Mouse (Mus musculus): ENCODE results near the gene Slco2b1. TPM values are rescaled to one million over a fixed set of nuclear protein-coding genes. Genes with fewer than 3 reads are reported as not detected.

Gene Slco2b1
- polyA plus RNA-seq, 1 experiment from 2014 or later = 0.18 TPM

GRCm38 (mm10) chr7:99648623-99649022 lies 62.5 kb downstream of the Slco2b1 start:
- H3K27ac ChIP-seq (replicated peaks) = no peak overlapping the region
- H3K36me3 ChIP-seq (replicated peaks) = no peaks in the 10 kb centered on the region
- H3K4me1 ChIP-seq (replicated peaks) = peaks cover 6% of the 10 kb centered on the region; the same call in 1 of the 2 replicates
- no peak overlapping the region for H3K9ac ChIP-seq
- no peaks in the 10 kb centered on the region for H3K9me3 ChIP-seq (replicated peaks)
- H3K4me2 ChIP-seq = no peak overlapping the region
- peaks cover 34% of the 10 kb centered on the region for H3K27me3 ChIP-seq
- no peak overlapping the region for H3K4me3 ChIP-seq (replicated peaks)
- WGBS (ENCODE audit: insufficient replicate concordance) = 1% methylated on average over 6 of the region's 6 CpGs
- ATAC-seq (ENCODE audit: insufficient read depth) = no peak

- WGBS (ENCODE audit: insufficient replicate concordance) = 70% methylated on average over 7 of the region's 7 CpGs
- H3K4me2 ChIP-seq = no peak overlapping the region
Observed at GRCm38 (mm10) chr7:99644701-99645100, 66.4 kb downstream of the Slco2b1 start.

GRCm38 (mm10) chr7:99642078-99642477 lies 69.1 kb downstream of the Slco2b1 start:
- H3K27me3 ChIP-seq = peaks cover 43% of the 10 kb centered on the region
- H3K4me3 ChIP-seq (replicated peaks) = no peak overlapping the region
- H3K27ac ChIP-seq (replicated peaks) = peak overlapping the region; percentile 31
- WGBS (ENCODE audit: insufficient replicate concordance) = 9% methylated on average over 3 of the region's 3 CpGs
- H3K4me1 ChIP-seq (replicated peaks) = peaks cover 30% of the 10 kb centered on the region
- no peak overlapping the region for H3K9ac ChIP-seq
- peak; percentile 97 for ATAC-seq (ENCODE audit: insufficient read depth)
- no peaks in the 10 kb centered on the region for H3K36me3 ChIP-seq (replicated peaks)
- peak overlapping the region; percentile 33 for H3K4me2 ChIP-seq
- H3K9me3 ChIP-seq (replicated peaks) = no peaks in the 10 kb centered on the region

More at GRCm38 (mm10) chr7:99644701-99645100, 66.4 kb downstream of the Slco2b1 start:
- Histone ChIP-seq H3K27me3 (peaks cover 24% of the 10 kb centered on the region), H3K27ac (replicated peaks) (no peak overlapping the region), H3K4me1 (replicated peaks) (peaks cover 30% of the 10 kb centered on the region), H3K4me3 (replicated peaks) (no peak overlapping the region), H3K9ac (no peak overlapping the region), H3K9me3 (replicated peaks) (no peaks in the 10 kb centered on the region), H3K36me3 (replicated peaks) (no peaks in the 10 kb centered on the region)
- ATAC-seq (ENCODE audit: insufficient read depth) = no peak

GRCm38 (mm10) chr7:99641245-99641644 lies 69.9 kb downstream of the Slco2b1 start:
- Histone ChIP-seq H3K9ac (no peak overlapping the region), H3K36me3 (replicated peaks) (no peaks in the 10 kb centered on the region), H3K4me2 (peak overlapping the region; percentile 33; the same call in 1 of the 2 replicates), H3K27ac (replicated peaks) (no peak overlapping the region), H3K4me3 (replicated peaks) (no peak overlapping the region), H3K9me3 (replicated peaks) (no peaks in the 10 kb centered on the region), H3K27me3 (peaks cover 45% of the 10 kb centered on the region), H3K4me1 (replicated peaks) (peaks cover 30% of the 10 kb centered on the region)
- 43% methylated on average over 4 of the region's 4 CpGs for WGBS (ENCODE audit: insufficient replicate concordance)
- ATAC-seq (ENCODE audit: insufficient read depth) = no peak

- 56% methylated on average over 8 of the region's 8 CpGs for WGBS (ENCODE audit: insufficient replicate concordance)
Observed at GRCm38 (mm10) chr7:99633966-99634665, 77.0 kb downstream of the Slco2b1 start.

GRCm38 (mm10) chr7:99632286-99632685 lies 78.9 kb downstream of the Slco2b1 start:
- H3K27ac ChIP-seq (replicated peaks) = no peak overlapping the region
- no peak overlapping the region for H3K4me3 ChIP-seq (replicated peaks)
- H3K9ac ChIP-seq = no peak overlapping the region
- no peaks in the 10 kb centered on the region for H3K36me3 ChIP-seq (replicated peaks)
- 17% methylated on average over 6 of the region's 6 CpGs for WGBS (ENCODE audit: insufficient replicate concordance)
- H3K4me1 ChIP-seq (replicated peaks) = no peaks in the 10 kb centered on the region
- peaks cover 86% of the 10 kb centered on the region for H3K27me3 ChIP-seq
- no peaks in the 10 kb centered on the region for H3K9me3 ChIP-seq (replicated peaks)
- no peak overlapping the region for H3K4me2 ChIP-seq
- no peak for ATAC-seq (ENCODE audit: insufficient read depth)

More at GRCm38 (mm10) chr7:99633966-99634665, 77.0 kb downstream of the Slco2b1 start:
- ATAC-seq (ENCODE audit: insufficient read depth) = no peak
- Histone ChIP-seq H3K36me3 (replicated peaks) (no peaks in the 10 kb centered on the region), H3K27me3 (peaks cover 85% of the 10 kb centered on the region), H3K4me2 (no peak overlapping the region), H3K9ac (no peak overlapping the region), H3K4me3 (replicated peaks) (no peak overlapping the region), H3K9me3 (replicated peaks) (no peaks in the 10 kb centered on the region), H3K27ac (replicated peaks) (no peak overlapping the region), H3K4me1 (replicated peaks) (no peaks in the 10 kb centered on the region)

GRCm38 (mm10) chr7:99627366-99627765 lies 83.8 kb downstream of the Slco2b1 start:
- ATAC-seq (ENCODE audit: insufficient read depth) = no peak
- whole genome bisulfite sequencing (ENCODE audit: insufficient replicate concordance) = 5% methylated on average over 7 of the region's 7 CpGs
- H3K27ac ChIP-seq (replicated peaks) = no peak overlapping the region
- no peaks in the 10 kb centered on the region for H3K9me3 ChIP-seq (replicated peaks)
- H3K27me3 ChIP-seq = peaks cover 98% of the 10 kb centered on the region
- no peak overlapping the region for H3K4me2 ChIP-seq
- H3K4me3 ChIP-seq (replicated peaks) = no peak overlapping the region
- no peak overlapping the region for H3K9ac ChIP-seq
- H3K36me3 ChIP-seq (replicated peaks) = no peaks in the 10 kb centered on the region
- H3K4me1 ChIP-seq (replicated peaks) = peaks cover 18% of the 10 kb centered on the region

- no peaks in the 10 kb centered on the region for H3K36me3 ChIP-seq (replicated peaks)
- no peak for ATAC-seq (ENCODE audit: insufficient read depth)
- H3K9me3 ChIP-seq (replicated peaks) = no peaks in the 10 kb centered on the region
- under 1% methylated on average over 82 of the region's 83 CpGs for WGBS (ENCODE audit: insufficient replicate concordance)
- H3K4me3 ChIP-seq (replicated peaks) = peak within 1 kb of the TSS; percentile 44
- no peak within 1 kb of the TSS for H3K27ac ChIP-seq (replicated peaks)
- H3K4me1 ChIP-seq (replicated peaks) = peaks cover 18% of the 10 kb centered on the region
- peak within 1 kb of the TSS; percentile 65 for H3K4me2 ChIP-seq
- peaks cover 99% of the 10 kb centered on the region for H3K27me3 ChIP-seq
- H3K9ac ChIP-seq = no peak within 1 kb of the TSS
Observed at GRCm38 (mm10) chr7:99626376-99627270, 84.5 kb downstream of the Slco2b1 start, which contains the start of gene Tpbgl. Gene Tpbgl (minus strand): TSS chr7:99627103.

- peak; percentile 68 for ATAC-seq (ENCODE audit: insufficient read depth)
- no peaks in the 10 kb centered on the region for H3K9me3 ChIP-seq (replicated peaks)
- no peak overlapping the region for H3K9ac ChIP-seq
- H3K4me1 ChIP-seq (replicated peaks) = peaks cover 18% of the 10 kb centered on the region
- H3K27ac ChIP-seq (replicated peaks) = no peak overlapping the region
- H3K36me3 ChIP-seq (replicated peaks) = no peaks in the 10 kb centered on the region
- peaks cover 100% of the 10 kb centered on the region for H3K27me3 ChIP-seq
- H3K4me3 ChIP-seq (replicated peaks) = peak overlapping the region; percentile 44
- WGBS (ENCODE audit: insufficient replicate concordance) = 1% methylated on average over 81 of the region's 81 CpGs
- H3K4me2 ChIP-seq = peak overlapping the region; percentile 65
Observed at GRCm38 (mm10) chr7:99625722-99626375, 85.3 kb downstream of the Slco2b1 start.

- H3K27me3 ChIP-seq = peaks cover 75% of the 10 kb centered on the region
- H3K4me2 ChIP-seq = no peak overlapping the region
- WGBS (ENCODE audit: insufficient replicate concordance) = 5% methylated on average over 3 of the region's 3 CpGs
- no peak for ATAC-seq (ENCODE audit: insufficient read depth)
- no peaks in the 10 kb centered on the region for H3K4me1 ChIP-seq (replicated peaks)
- H3K27ac ChIP-seq (replicated peaks) = no peak overlapping the region
- H3K4me3 ChIP-seq (replicated peaks) = no peak overlapping the region
- no peaks in the 10 kb centered on the region for H3K9me3 ChIP-seq (replicated peaks)
- no peaks in the 10 kb centered on the region for H3K36me3 ChIP-seq (replicated peaks)
- H3K9ac ChIP-seq = no peak overlapping the region
Observed at GRCm38 (mm10) chr7:99618860-99619259, 92.3 kb downstream of the Slco2b1 start.

- no peak for ATAC-seq (ENCODE audit: insufficient read depth)
- peaks cover 69% of the 10 kb centered on the region for H3K27me3 ChIP-seq
- H3K9ac ChIP-seq = no peak overlapping the region
- H3K27ac ChIP-seq (replicated peaks) = no peak overlapping the region
- WGBS (ENCODE audit: insufficient replicate concordance) = 62% methylated on average over 2 of the region's 2 CpGs
- H3K9me3 ChIP-seq (replicated peaks) = no peaks in the 10 kb centered on the region
- no peak overlapping the region for H3K4me3 ChIP-seq (replicated peaks)
- no peak overlapping the region for H3K4me2 ChIP-seq
- no peaks in the 10 kb centered on the region for H3K4me1 ChIP-seq (replicated peaks)
- no peaks in the 10 kb centered on the region for H3K36me3 ChIP-seq (replicated peaks)
Observed at GRCm38 (mm10) chr7:99618264-99618663, 92.9 kb downstream of the Slco2b1 start.
